Mouse (Mus musculus) myocyte (in vitro differentiated cells): ENCODE measurements around the gene Plcb4.

ENCODE experiments used
- MAX ChIP-seq: IDR thresholded peaks from one replicate; pipeline ENCODE4 v1.6.1; 2011; ENCODE audit warnings: low read depth, mild to moderate bottlenecking, control low read depth
- POLR2A ChIP-seq: IDR thresholded peaks from one replicate; pipeline ENCODE4 v1.6.1; 2011; ENCODE audit warnings: low read depth, mild to moderate bottlenecking, control low read depth, moderate library complexity; ENCODE audit not compliant: insufficient read length

DNA sequence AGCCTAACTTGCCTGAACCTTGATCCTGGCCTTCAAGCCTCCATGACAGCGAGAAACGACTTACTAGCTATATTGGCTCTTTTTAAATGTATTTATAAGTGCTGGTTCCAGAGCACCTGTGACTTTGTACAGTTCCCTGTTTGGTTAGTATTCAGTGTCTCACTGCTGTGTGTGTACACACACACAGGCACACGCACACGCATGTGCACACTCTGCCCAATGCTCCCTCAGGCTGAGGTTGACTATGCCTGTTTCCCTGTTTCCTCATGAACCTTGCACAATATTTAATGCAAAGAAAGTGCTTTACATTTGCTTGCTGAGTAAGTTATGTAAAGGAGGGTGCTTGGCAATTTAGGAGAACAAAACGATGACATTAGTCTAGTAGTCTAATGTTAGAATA lies 16.5 kb downstream of the Plcb4 start:
- TF ChIP-seq MAX (no peak), POLR2A (no peak)
